11 mouse cellular contexts compared by ENCODE assay signal in genomic region chr19:58395785-58396603, GRCm38 (mm10). TPM values are rescaled to one million over a fixed set of nuclear protein-coding genes. Genes with fewer than 3 reads are reported as not detected.
DNase-seq lines count a peak whose midpoint lies in the region; ATAC-seq and TF ChIP-seq lines count a peak whose summit lies in the region.
"Had no signal": no experiment of that assay in that cellular context is flagged by ENCODE, and none has a peak within 500 bp of the region (broad histone marks: within the 10 kb centered on the region; RNA-seq: fewer than 3 reads in every experiment).

No protein-coding gene starts in this region.

- 0 out of 2 replicates have a peak overlapping the region, but pooled peaks have one; percentile 3 for H3K4me2 ChIP-seq in intestine, embryonic 14.5 days (ENCODE audit: low read length)
- H3K4me2 ChIP-seq in intestine, postnatal 0 days (replicated peaks; ENCODE audit: low read depth): no peak overlapping the region
- peak overlapping the region; percentile 22; the same call in 1 of the 2 replicates for H3K4me2 ChIP-seq in intestine, embryonic 15.5 days (replicated peaks)
- no peak overlapping the region for H3K4me2 ChIP-seq in neural tube, embryonic 11.5 days (ENCODE audit: low read depth)
- H3K4me2 ChIP-seq: limb, embryonic 15.5 days had no signal

- no peak overlapping the region for H3K9ac ChIP-seq in intestine, embryonic 14.5 days (ENCODE audit: low read length)
- no peak overlapping the region for H3K9ac ChIP-seq in intestine, postnatal 0 days (ENCODE audit: low read depth, low read length)
- H3K9ac ChIP-seq in intestine, embryonic 15.5 days: no peak overlapping the region
- H3K9ac ChIP-seq in neural tube, embryonic 11.5 days (ENCODE audit: low read length): 0 out of 2 replicates have a peak overlapping the region, but pooled peaks have one; percentile 16
- H3K9ac ChIP-seq: limb, embryonic 15.5 days had no signal

- TF ChIP-seq CTCF in intestine, postnatal 0 days (IDR thresholded peaks at IDR 0.05; ENCODE audit: low read depth): no peak

- peak; percentile 76 for ATAC-seq in intestine, embryonic 14.5 days (replicated peaks; ENCODE audit: low FRiP score, low TSS enrichment, low read depth)
- ATAC-seq in intestine, postnatal 0 days: no peak
- ATAC-seq in intestine, embryonic 15.5 days: peak; percentile 63
- no peak for ATAC-seq in neural tube, embryonic 11.5 days (ENCODE audit: insufficient read depth, low FRiP score, low TSS enrichment)
- ATAC-seq: CD4-positive, CD25-positive, alpha-beta regulatory T cell, adult 4 months had no signal

- H3K9me3 ChIP-seq in intestine, embryonic 14.5 days (ENCODE audit: control insufficient read depth, low read length): no peaks in the 10 kb centered on the region
- no peaks in the 10 kb centered on the region for H3K9me3 ChIP-seq in intestine, postnatal 0 days (ENCODE audit: control insufficient read depth)
- H3K9me3 ChIP-seq in intestine, embryonic 15.5 days: no peaks in the 10 kb centered on the region
- H3K9me3 ChIP-seq in neural tube, embryonic 11.5 days (ENCODE audit: control insufficient read depth, low read length): no peaks in the 10 kb centered on the region
- H3K9me3 ChIP-seq: limb, embryonic 15.5 days had no signal

- peak; percentile 72 for DNase-seq in intestine, embryonic 14.5 days (ENCODE audit: low spot score)
- DNase-seq in embryo, embryonic 10 days (ENCODE audit: low spot score): peak; percentile 70
- DNase-seq in neural tube, embryonic 11.5 days (ENCODE audit: low spot score): peak; percentile 62
- no peak for DNase-seq in cerebellum, adult 9-11 months
- no peak for DNase-seq in thymus, postnatal 4 days
- no peak for DNase-seq in cerebellum, adult 8-10 months
- DNase-seq: heart, postnatal 4 days had no signal

- peak overlapping the region; percentile 82 for H3K27ac ChIP-seq in intestine, embryonic 14.5 days (ENCODE audit: low read depth)
- no peak overlapping the region for H3K27ac ChIP-seq in intestine, postnatal 0 days (ENCODE audit: low read depth, low read length)
- peak overlapping the region; percentile 64; the same call in 1 of the 2 replicates for H3K27ac ChIP-seq in intestine, embryonic 15.5 days
- H3K27ac ChIP-seq in neural tube, embryonic 11.5 days (ENCODE audit: low read depth, low read length): peak overlapping the region; percentile 77
- H3K27ac ChIP-seq: limb, embryonic 15.5 days had no signal

- H3K27me3 ChIP-seq in intestine, embryonic 14.5 days (replicated peaks; ENCODE audit: control insufficient read depth, insufficient read depth, low read length): no peaks in the 10 kb centered on the region
- no peaks in the 10 kb centered on the region for H3K27me3 ChIP-seq in intestine, postnatal 0 days (replicated peaks; ENCODE audit: control insufficient read depth, insufficient read depth, low read length)
- no peaks in the 10 kb centered on the region for H3K27me3 ChIP-seq in intestine, embryonic 15.5 days (replicated peaks)
- no peaks in the 10 kb centered on the region for H3K27me3 ChIP-seq in neural tube, embryonic 11.5 days (ENCODE audit: control insufficient read depth, insufficient read depth, low read length)
- H3K27me3 ChIP-seq: limb, embryonic 15.5 days had no signal

- no peak overlapping the region for H3K4me3 ChIP-seq in intestine, embryonic 14.5 days (ENCODE audit: low read depth, low read length)
- no peak overlapping the region for H3K4me3 ChIP-seq in intestine, postnatal 0 days (ENCODE audit: low read depth, low read length)
- no peak overlapping the region for H3K4me3 ChIP-seq in intestine, embryonic 15.5 days (replicated peaks)
- no peak overlapping the region for H3K4me3 ChIP-seq in neural tube, embryonic 11.5 days (ENCODE audit: low read depth, low read length)
- H3K4me3 ChIP-seq: limb, embryonic 15.5 days had no signal

- WGBS in intestine, embryonic 14.5 days: 63% methylated on average over 16 of the region's 16 CpGs
- 47% methylated on average over 16 of the region's 16 CpGs for WGBS in intestine, postnatal 0 days
- WGBS in intestine, embryonic 15.5 days: 55% methylated on average over 16 of the region's 16 CpGs
- WGBS in neural tube, embryonic 11.5 days: 45% methylated on average over 16 of the region's 16 CpGs

- no peaks in the 10 kb centered on the region for H3K36me3 ChIP-seq in intestine, embryonic 14.5 days (ENCODE audit: control insufficient read depth, insufficient read depth, low read length)
- H3K36me3 ChIP-seq in intestine, postnatal 0 days (ENCODE audit: control insufficient read depth, insufficient read depth): no peaks in the 10 kb centered on the region
- no peaks in the 10 kb centered on the region for H3K36me3 ChIP-seq in intestine, embryonic 15.5 days
- no peaks in the 10 kb centered on the region for H3K36me3 ChIP-seq in neural tube, embryonic 11.5 days (ENCODE audit: control insufficient read depth, insufficient read depth, low read length)
- H3K36me3 ChIP-seq: limb, embryonic 15.5 days had no signal

- H3K4me1 ChIP-seq in intestine, embryonic 14.5 days (replicated peaks; ENCODE audit: control insufficient read depth, insufficient read depth, low read length): no peaks in the 10 kb centered on the region; the same call in 1 of the 2 replicates
- H3K4me1 ChIP-seq in intestine, postnatal 0 days (replicated peaks; ENCODE audit: control insufficient read depth, insufficient read depth, low read length): no peaks in the 10 kb centered on the region; the same call in 1 of the 2 replicates
- H3K4me1 ChIP-seq in intestine, embryonic 15.5 days (replicated peaks): peaks cover 4% of the 10 kb centered on the region
- peaks cover 12% of the 10 kb centered on the region; the same call in 1 of the 2 replicates for H3K4me1 ChIP-seq in neural tube, embryonic 11.5 days (ENCODE audit: control insufficient read depth, insufficient read depth, low read length)

RNA-seq across cellular contexts. Expression of gene Gfra1, which starts 59.7 kb away (rescaled TPM):
- 34.3 and 41.3 TPM in 2 replicates for polyA plus RNA-seq in intestine, embryonic 14.5 days (2014; fragmentation: Nextera tagmentation; extraction: Ambion mirVana)
- 4.9 TPM in 2 replicates for polyA plus RNA-seq in intestine, postnatal 0 days (2015; fragmentation: Nextera tagmentation; extraction: Ambion mirVana)
- polyA plus RNA-seq in intestine, embryonic 15.5 days (2015; fragmentation: Nextera tagmentation; extraction: Ambion mirVana): 20.6 and 22.3 TPM in 2 replicates
- polyA plus RNA-seq in neural tube, embryonic 11.5 days (2014; fragmentation: Nextera tagmentation; extraction: Ambion mirVana): 39.5 and 40.4 TPM in 2 replicates

Comparison
In these comparisons a context has a peak if more than half of its experiments do, and no peak if none do; other contexts are left out.
1. ATAC-seq: peak in intestine, embryonic 14.5 days (single experiment) and intestine, embryonic 15.5 days (single experiment); none in intestine, postnatal 0 days (single experiment) and neural tube, embryonic 11.5 days (single experiment).
2. H3K4me2 ChIP-seq: peak in intestine, embryonic 14.5 days (single experiment) and intestine, embryonic 15.5 days (single experiment); none in intestine, postnatal 0 days (single experiment) and neural tube, embryonic 11.5 days (single experiment).
3. DNase-seq: peak in intestine, embryonic 14.5 days (single experiment), embryo, embryonic 10 days (single experiment) and neural tube, embryonic 11.5 days (single experiment); none in cerebellum, adult 9-11 months (single experiment), thymus, postnatal 4 days (single experiment) and cerebellum, adult 8-10 months (single experiment).